8 mouse cellular contexts compared by ENCODE assay signal in genomic region chr11:33512854-33513375, GRCm38 (mm10). TPM values are rescaled to one million over a fixed set of nuclear protein-coding genes. Genes with fewer than 3 reads are reported as not detected.
A peak's percentile ranks its signal among the peaks of the same experiment; 100 is the strongest.
DNase-seq lines count a peak whose midpoint lies in the region; ATAC-seq and TF ChIP-seq lines count a peak whose summit lies in the region.

No protein-coding gene starts in this region.

- peak; percentile 95 for ATAC-seq in G1E (ENCODE audit: extremely low read depth, insufficient number of reproducible peaks, low FRiP score, poor library complexity, severe bottlenecking)
- ATAC-seq in cerebellum, adult (ENCODE audit: insufficient number of reproducible peaks, low FRiP score, low TSS enrichment) = peak; percentile 95
- peak; percentile 90 for ATAC-seq in forebrain, embryonic 11.5 days (replicated peaks; ENCODE audit: low FRiP score)
- ATAC-seq in heart, embryonic 14.5 days (ENCODE audit: insufficient number of reproducible peaks, insufficient read depth, low FRiP score, low read depth) = peak; percentile 84
- ATAC-seq in kidney, postnatal 0 days (replicated peaks; ENCODE audit: low FRiP score, low read depth) = peak; percentile 92
- peak; percentile 94 for ATAC-seq in midbrain, postnatal 0 days (ENCODE audit: low FRiP score)

- TF ChIP-seq CTCF in G1E (IDR thresholded peaks at IDR 0.05; ENCODE audit: low read depth, low read length) = no peak
- peak; percentile 43; the same call in 1 of the 2 replicates for TF ChIP-seq CTCF in kidney, postnatal 0 days (IDR thresholded peaks at IDR 0.05; ENCODE audit: low read depth)
- TF ChIP-seq CTCF in midbrain, postnatal 0 days (IDR thresholded peaks at IDR 0.05) = peak; percentile 69

- peak overlapping the region; percentile 95 for H3K9ac ChIP-seq in forebrain, embryonic 11.5 days (ENCODE audit: low read length)
- H3K9ac ChIP-seq in heart, embryonic 14.5 days (ENCODE audit: low read length) = peak overlapping the region; percentile 89
- H3K9ac ChIP-seq in kidney, postnatal 0 days (ENCODE audit: low read depth, low read length) = peak overlapping the region; percentile 96
- peak overlapping the region; percentile 95 for H3K9ac ChIP-seq in midbrain, postnatal 0 days (replicated peaks; ENCODE audit: low read length, poor library complexity, severe bottlenecking)

- WGBS in forebrain, embryonic 11.5 days = under 1% methylated on average over 42 of the region's 43 CpGs
- under 1% methylated on average over 41 of the region's 43 CpGs for WGBS in heart, embryonic 14.5 days
- WGBS in kidney, postnatal 0 days = 1% methylated on average over 26 of the region's 43 CpGs
- under 1% methylated on average over 33 of the region's 43 CpGs for WGBS in midbrain, postnatal 0 days

- H3K9me3 ChIP-seq in G1E (replicated peaks) = peaks cover 13% of the 10 kb centered on the region
- H3K9me3 ChIP-seq in forebrain, embryonic 11.5 days (ENCODE audit: control insufficient read depth, low read length) = no peaks in the 10 kb centered on the region; the same call in 1 of the 2 replicates
- H3K9me3 ChIP-seq in heart, embryonic 14.5 days (ENCODE audit: control insufficient read depth, low read length) = no peaks in the 10 kb centered on the region
- no peaks in the 10 kb centered on the region for H3K9me3 ChIP-seq in kidney, postnatal 0 days (replicated peaks; ENCODE audit: low read length)
- no peaks in the 10 kb centered on the region for H3K9me3 ChIP-seq in midbrain, postnatal 0 days (ENCODE audit: low read length)

- peak overlapping the region; percentile 78 for H3K4me3 ChIP-seq in G1E (ENCODE audit: low read depth, low read length)
- peak overlapping the region; percentile 89 for H3K4me3 ChIP-seq in forebrain, embryonic 11.5 days (ENCODE audit: low read depth, low read length)
- peak overlapping the region; percentile 83 for H3K4me3 ChIP-seq in heart, embryonic 14.5 days (ENCODE audit: control insufficient read depth in 1 of 2, insufficient read depth in 1 of 2, low read depth in 1 of 2, low read length in 2 of 2)
- H3K4me3 ChIP-seq in kidney, postnatal 0 days (replicated peaks; ENCODE audit: low read depth, low read length) = peak overlapping the region; percentile 87
- H3K4me3 ChIP-seq in midbrain, postnatal 0 days (ENCODE audit: low read depth, low read length) = peak overlapping the region; percentile 81

- peak overlapping the region; percentile 89 for H3K27ac ChIP-seq in forebrain, embryonic 11.5 days (ENCODE audit: low read depth, low read length)
- H3K27ac ChIP-seq in heart, embryonic 14.5 days (replicated peaks in 1 of 2; ENCODE audit: control insufficient read depth in 1 of 2, insufficient read depth in 1 of 2, low read depth in 2 of 2, low read length in 2 of 2) = peak overlapping the region; percentile 65 to 82
- peak overlapping the region; percentile 85 for H3K27ac ChIP-seq in kidney, postnatal 0 days
- peak overlapping the region; percentile 83 for H3K27ac ChIP-seq in midbrain, postnatal 0 days (ENCODE audit: low read depth, low read length)

- H3K4me2 ChIP-seq in forebrain, embryonic 11.5 days (ENCODE audit: low read depth, low read length, severe bottlenecking) = peak overlapping the region; percentile 65
- H3K4me2 ChIP-seq in heart, embryonic 14.5 days (ENCODE audit: low read length) = peak overlapping the region; percentile 72
- H3K4me2 ChIP-seq in kidney, postnatal 0 days (ENCODE audit: low read length) = peak overlapping the region; percentile 79
- H3K4me2 ChIP-seq in midbrain, postnatal 0 days (ENCODE audit: low read depth, low read length, poor library complexity, severe bottlenecking) = peak overlapping the region; percentile 69

- H3K27me3 ChIP-seq in G1E (ENCODE audit: insufficient read depth, low read length) = no peaks in the 10 kb centered on the region
- H3K27me3 ChIP-seq in forebrain, embryonic 11.5 days (ENCODE audit: control insufficient read depth, insufficient read depth, low read length) = no peaks in the 10 kb centered on the region
- no peaks in the 10 kb centered on the region for H3K27me3 ChIP-seq in heart, embryonic 14.5 days (ENCODE audit: control insufficient read depth, insufficient read depth, low read length)
- no peaks in the 10 kb centered on the region for H3K27me3 ChIP-seq in kidney, postnatal 0 days (ENCODE audit: insufficient read depth, low read length)
- no peaks in the 10 kb centered on the region for H3K27me3 ChIP-seq in midbrain, postnatal 0 days (ENCODE audit: insufficient read depth, low read length)

- H3K36me3 ChIP-seq in G1E (replicated peaks) = peaks cover under 1% of the 10 kb centered on the region
- H3K36me3 ChIP-seq in forebrain, embryonic 11.5 days (ENCODE audit: control insufficient read depth, insufficient read depth, low read length) = no peaks in the 10 kb centered on the region
- H3K36me3 ChIP-seq in heart, embryonic 14.5 days (ENCODE audit: control insufficient read depth, insufficient read depth, low read length) = no peaks in the 10 kb centered on the region
- no peaks in the 10 kb centered on the region for H3K36me3 ChIP-seq in kidney, postnatal 0 days (ENCODE audit: insufficient read depth, low read length)
- no peaks in the 10 kb centered on the region for H3K36me3 ChIP-seq in midbrain, postnatal 0 days (ENCODE audit: insufficient read depth, low read length)

- 0 out of 2 replicates have a peak, but pooled peaks cover 8% of the 10 kb centered on the region for H3K4me1 ChIP-seq in G1E (ENCODE audit: insufficient read depth, low read depth, low read length)
- H3K4me1 ChIP-seq in forebrain, embryonic 11.5 days (replicated peaks; ENCODE audit: control insufficient read depth, insufficient read depth, low read length) = no peaks in the 10 kb centered on the region
- H3K4me1 ChIP-seq in heart, embryonic 14.5 days (ENCODE audit: control insufficient read depth in 2 of 2, insufficient read depth in 2 of 2, low read length in 2 of 2) = peaks cover 0 to 6% of the 10 kb centered on the region in 2 experiments; a peak in 3 of 4 replicates
- H3K4me1 ChIP-seq in kidney, postnatal 0 days (replicated peaks; ENCODE audit: insufficient read depth, low read length) = no peaks in the 10 kb centered on the region
- H3K4me1 ChIP-seq in midbrain, postnatal 0 days (ENCODE audit: insufficient read depth, low read length) = 0 out of 2 replicates have a peak, but pooled peaks cover 3% of the 10 kb centered on the region

- peak; percentile 51 for DNase-seq in G1E (ENCODE audit: low spot score)
- DNase-seq in forebrain, embryonic 11.5 days (ENCODE audit: low spot score) = peak; percentile 82
- DNase-seq in kidney, postnatal 0 days (ENCODE audit: low spot score) = peak; percentile 92
- peak; percentile 74 for DNase-seq in liver
- peak; percentile 87 for DNase-seq in midbrain, postnatal 0 days (ENCODE audit: low spot score)
- peak; percentile 65 for DNase-seq in telencephalon, adult 2 months (ENCODE audit: low read depth, low spot score)

RNA-seq across cellular contexts. Expression of gene Ranbp17, which starts 0.6 kb away (rescaled TPM):
- total RNA-seq in G1E (2014; fragmentation: Nextera tagmentation) (5.6 and 8.0 TPM in 2 replicates), G1E (2017) (6.2 and 6.7 TPM in 2 replicates)
- polyA plus RNA-seq in G1E (2012) = 0.51 TPM in 2 replicates
- polyA plus RNA-seq in forebrain, embryonic 11.5 days (2014; fragmentation: Nextera tagmentation; extraction: Ambion mirVana) = 12.3 and 15.4 TPM in 2 replicates
- 4.7 and 6.3 TPM in 2 replicates for polyA plus RNA-seq in heart, embryonic 14.5 days (2014; fragmentation: Nextera tagmentation; extraction: Ambion mirVana)
- polyA plus RNA-seq in kidney, postnatal 0 days (2015; fragmentation: Nextera tagmentation; extraction: Ambion mirVana) = 5.4 TPM in 2 replicates
- 7.8 and 9.6 TPM in 2 replicates for total RNA-seq in midbrain, postnatal 0 days (2014; rRNA removed)
- polyA plus RNA-seq in midbrain, postnatal 0 days (2015; fragmentation: Nextera tagmentation; extraction: Ambion mirVana) = 4.7 and 5.0 TPM in 2 replicates

Comparison
In these comparisons a context has a peak if more than half of its experiments do, and no peak if none do; other contexts are left out.
1. Peak in every context shown above with its lines: DNase-seq, ATAC-seq, H3K4me3 ChIP-seq and H3K27ac ChIP-seq.